Mouse (Mus musculus): ENCODE results near the gene Crhr1.

GRCm38 (mm10) chr11:104218075-104218474 is 85.4 kb downstream of the Crhr1 start:
- TF ChIP-seq EP300 (IDR thresholded peaks at IDR 0.05; ENCODE audit: insufficient read depth, low read depth, low read length) (no peak), POLR2A (IDR thresholded peaks at IDR 0.05; ENCODE audit: insufficient read depth, low read length) (no peak), CTCF (IDR thresholded peaks at IDR 0.05; ENCODE audit: low read depth, low read length) (no peak)

Data from ES-Bruce4 (cell line).